ENCODE assay signal across 8 mouse cellular contexts in the genomic region with DNA sequence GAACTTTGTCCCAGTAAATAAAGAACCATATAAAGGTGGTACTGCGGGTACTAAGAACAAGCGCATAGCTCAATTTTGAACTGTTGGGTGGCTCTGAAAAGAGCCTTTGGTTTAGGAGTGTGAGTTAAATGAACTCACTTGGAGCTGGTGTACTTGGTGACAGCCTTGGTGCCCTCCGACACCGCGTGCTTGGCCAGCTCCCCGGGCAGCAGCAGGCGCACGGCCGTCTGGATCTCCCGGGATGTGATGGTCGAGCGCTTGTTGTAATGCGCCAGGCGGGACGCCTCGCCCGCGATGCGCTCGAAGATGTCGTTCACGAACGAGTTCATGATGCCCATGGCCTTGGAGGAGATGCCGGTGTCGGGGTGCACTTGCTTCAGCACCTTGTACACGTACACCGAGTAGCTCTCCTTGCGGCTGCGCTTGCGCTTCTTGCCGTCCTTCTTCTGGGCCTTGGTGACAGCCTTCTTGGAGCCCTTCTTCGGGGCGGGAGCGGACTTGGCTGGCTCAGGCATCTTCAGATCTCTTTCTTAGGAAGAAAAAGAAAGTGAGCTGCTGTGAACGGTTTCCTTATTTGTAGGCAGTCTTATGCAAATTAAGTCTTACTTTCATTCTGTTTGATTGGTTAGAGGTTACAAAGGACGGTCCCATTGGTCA. TPM values are rescaled to one million over a fixed set of nuclear protein-coding genes. Genes with fewer than 3 reads are reported as not detected.
A peak's percentile ranks its signal among the peaks of the same experiment; 100 is the strongest.
DNase-seq lines count a peak whose midpoint lies in the region; ATAC-seq lines count a peak whose summit lies in the region.
"Not testable (repeated sequence)": the region's sequence is repeated elsewhere in the genome, so short reads cannot be mapped to it uniquely, and the experiment has no call there.

No protein-coding gene starts in this region.

- ATAC-seq in intestine, embryonic 14.5 days (replicated peaks; ENCODE audit: low FRiP score, low TSS enrichment, low read depth): peak; percentile 79
- ATAC-seq in megakaryocyte progenitor cell, adult 5-6 weeks (replicated peaks; ENCODE audit: poor library complexity): peak; percentile 63

- H3K4me3 ChIP-seq in intestine, embryonic 14.5 days (ENCODE audit: low read depth, low read length): peak overlapping the region; percentile 55

- H3K36me3 ChIP-seq in intestine, embryonic 14.5 days (ENCODE audit: control insufficient read depth, insufficient read depth, low read length): not testable (repeated sequence)

- peak overlapping the region; percentile 88 for H3K9ac ChIP-seq in intestine, embryonic 14.5 days (ENCODE audit: low read length)

- peaks cover 24% of the 10 kb centered on the region for H3K4me1 ChIP-seq in intestine, embryonic 14.5 days (replicated peaks; ENCODE audit: control insufficient read depth, insufficient read depth, low read length)

- 0% methylated on average over 20 of the region's 36 CpGs for WGBS in intestine, embryonic 14.5 days

- not testable (repeated sequence) for H3K27me3 ChIP-seq in intestine, embryonic 14.5 days (replicated peaks; ENCODE audit: control insufficient read depth, insufficient read depth, low read length)

- H3K27ac ChIP-seq in intestine, embryonic 14.5 days (ENCODE audit: low read depth): peak overlapping the region; percentile 99

- not testable (repeated sequence) for H3K9me3 ChIP-seq in intestine, embryonic 14.5 days (ENCODE audit: control insufficient read depth, low read length)

- peak; percentile 91 for DNase-seq in adipocyte (ENCODE audit: low spot score)
- DNase-seq in embryo, embryonic 11 days: peak; percentile 92
- DNase-seq in gastrocnemius, postnatal 14 days: peak; percentile 46
- peak; percentile 83 for DNase-seq in intestine, embryonic 14.5 days (ENCODE audit: low spot score)
- peak; percentile 71 to 84 for DNase-seq in left cerebral cortex, postnatal 10 days (ENCODE audit: extremely low spot score in 1 of 2, low spot score in 2 of 2)
- peak; percentile 80 to 84 for DNase-seq in right cerebral cortex, postnatal 10 days (ENCODE audit: low spot score in 2 of 2)
- peak; percentile 51 for DNase-seq in urinary bladder, postnatal 25 days (ENCODE audit: low spot score)

- peak overlapping the region; percentile 94 for H3K4me2 ChIP-seq in intestine, embryonic 14.5 days (ENCODE audit: low read length)

- intact Hi-C loops in gastrocnemius, postnatal 14 days (cut with DNase I; ENCODE audit: low total_unique reads); left cerebral cortex, postnatal 10 days (cut with DNase I): not testable (repeated sequence)

RNA-seq across cellular contexts. Expression of a gene that starts 4.2 kb away (rescaled TPM):
- total RNA-seq in gastrocnemius, postnatal 14 days (2021): 10 to 100 TPM; 88.4 to 95.8 TPM
- polyA plus RNA-seq in intestine, embryonic 14.5 days (2014; fragmentation: Nextera tagmentation; extraction: Ambion mirVana): 111 and 114 TPM in 2 replicates
- 100 to 1,000 TPM; 134 to 145 TPM for total RNA-seq in left cerebral cortex, postnatal 10 days (2021)
- 492 and 526 TPM in 2 replicates for total RNA-seq in megakaryocyte progenitor cell, adult 5-6 weeks (2015)
- total RNA-seq in megakaryocyte progenitor cell, adult 5-6 weeks (2017): 951 and 1,054 TPM in 2 replicates

RNA-seq across cellular contexts. Expression of a gene that starts 10.0 kb away (rescaled TPM):
- 10 to 100 TPM; 13.5 to 15.2 TPM for total RNA-seq in gastrocnemius, postnatal 14 days (2021)
- 9.6 and 12.5 TPM in 2 replicates for polyA plus RNA-seq in intestine, embryonic 14.5 days (2014; fragmentation: Nextera tagmentation; extraction: Ambion mirVana)
- total RNA-seq in left cerebral cortex, postnatal 10 days (2021): 1 to 10 TPM; 8.4 to 9.1 TPM
- total RNA-seq in megakaryocyte progenitor cell, adult 5-6 weeks (2015): 105 and 131 TPM in 2 replicates
- total RNA-seq in megakaryocyte progenitor cell, adult 5-6 weeks (2017): 118 and 137 TPM in 2 replicates

RNA-seq across cellular contexts. Expression of a gene that starts 11.4 kb away (rescaled TPM):
- 10 to 100 TPM; 13.9 to 14.8 TPM for total RNA-seq in gastrocnemius, postnatal 14 days (2021)
- 2.2 and 4.2 TPM in 2 replicates for polyA plus RNA-seq in intestine, embryonic 14.5 days (2014; fragmentation: Nextera tagmentation; extraction: Ambion mirVana)
- total RNA-seq in left cerebral cortex, postnatal 10 days (2021): 1 to 10 TPM; 5.8 to 9.4 TPM
- 1.9 and 3.4 TPM in 2 replicates for total RNA-seq in megakaryocyte progenitor cell, adult 5-6 weeks (2015)
- total RNA-seq in megakaryocyte progenitor cell, adult 5-6 weeks (2017): 229 and 1,060 TPM in 2 replicates

RNA-seq across cellular contexts. Expression of a gene that starts 11.6 kb away (rescaled TPM):
- 10 to 100 TPM; 47.0 to 49.6 TPM for total RNA-seq in gastrocnemius, postnatal 14 days (2021)
- polyA plus RNA-seq in intestine, embryonic 14.5 days (2014; fragmentation: Nextera tagmentation; extraction: Ambion mirVana): 7.0 and 7.1 TPM in 2 replicates
- 10 to 100 TPM; 38.1 to 39.3 TPM for total RNA-seq in left cerebral cortex, postnatal 10 days (2021)
- 321 and 327 TPM in 2 replicates for total RNA-seq in megakaryocyte progenitor cell, adult 5-6 weeks (2015)
- 466 and 575 TPM in 2 replicates for total RNA-seq in megakaryocyte progenitor cell, adult 5-6 weeks (2017)

RNA-seq across cellular contexts. Expression of a gene that starts 14.4 kb away (rescaled TPM):
- 100 to 1,000 TPM; 102 to 113 TPM for total RNA-seq in gastrocnemius, postnatal 14 days (2021)
- 6.1 and 7.6 TPM in 2 replicates for polyA plus RNA-seq in intestine, embryonic 14.5 days (2014; fragmentation: Nextera tagmentation; extraction: Ambion mirVana)
- 100 to 1,000 TPM in 1 of 2 experiments, 10 to 100 TPM in 1; 94.0 to 103 TPM for total RNA-seq in left cerebral cortex, postnatal 10 days (2021)
- 285 and 322 TPM in 2 replicates for total RNA-seq in megakaryocyte progenitor cell, adult 5-6 weeks (2015)
- 1,174 and 1,244 TPM in 2 replicates for total RNA-seq in megakaryocyte progenitor cell, adult 5-6 weeks (2017)

Comparison
In these comparisons a context has a peak if more than half of its experiments do, and no peak if none do; other contexts are left out.
1. Peak in every context shown above with its lines: DNase-seq, ATAC-seq, H3K4me3 ChIP-seq and H3K27ac ChIP-seq.
2. RNA of a gene that starts 10.0 kb away (total RNA-seq): 105 to 137 TPM in megakaryocyte progenitor cell, adult 5-6 weeks; 13.5 to 15.2 TPM in gastrocnemius, postnatal 14 days and 8.4 to 9.1 TPM in left cerebral cortex, postnatal 10 days; every median in the first group is over 4 times any median in the second.